Mouse (Mus musculus) Patski (cell line): ENCODE data around the gene Abcf2. TPM values are rescaled to one million over a fixed set of nuclear protein-coding genes. Genes with fewer than 3 reads are reported as not detected.

Experiments
- ATAC-seq: fragments of 100-300 bp; one replicate; pipeline ENCODE4 v1.8.0; 2021
- CTCF ChIA-PET: fragments of 350-600 bp; sonication (Branson Sonifier 250); formaldehyde crosslinking; loops from one replicate; lab custom pipeline; 2022; ENCODE audit warnings: inconsistent platforms; lab: Charles Lee
- POLR2A ChIA-PET: fragments of 350-600 bp; sonication (Branson Sonifier 250); formaldehyde crosslinking; loops from one replicate; lab custom pipeline; 2022; ENCODE audit warnings: antibody characterized with exemption, inconsistent platforms; lab: Charles Lee
- DNase-seq: peaks from one replicate; pipeline ENCODE4 v3.0.0-alpha.2; 2011; ENCODE audit warnings: low read depth, low spot score
- H3K27me3 ChIP-seq: fragments of 371-371 bp; one replicate; pipeline ENCODE4 v1.5.1; 2021
- CTCF ChIP-seq: fragments of 100-300 bp; IDR thresholded peaks from one replicate; pipeline ENCODE4 v1.5.1; 2021
- in situ Hi-C: fragments of 300-500 bp; cut with MboI; formaldehyde crosslinking; loops from 3 replicates; pipeline ENCODE4 v1.11.1; 2018; ENCODE audit warnings: low pct_unique_long_range_greater_than_20kb, mixed read lengths
- polyA plus RNA-seq: library from polyadenylated mRNA; unstranded; gene quantifications from one replicate; pipeline ENCODE4 v1.2.3, GENCODE M21; 2021

Gene Abcf2
- polyA plus RNA-seq, 1 experiment from 2014 or later, result 110 TPM

- H3K27me3 ChIP-seq, result no peaks in the 10 kb centered on the region
- no peak for DNase-seq
- POLR2A ChIA-PET, result interaction anchor here (1.0 to 2.5 kb wide), 3 partner anchors 9 to 14 kb away, joined by 3 to 20 read pairs (median 5); no protein-coding TSS in a partner anchor
- in situ Hi-C loops, result no loop called here
- no peak for TF ChIP-seq CTCF
- peak; percentile 2 for ATAC-seq
- CTCF ChIA-PET, result interaction anchor here (0.8 to 3.8 kb wide), 5 partner anchors 8 to 20 kb away, joined by 3 to 11 read pairs (median 8); partner anchors contain the start of gene Smarcd3
Measured at GRCm38 (mm10) chr5:24612302-24612649, 35.0 kb upstream of the Abcf2 start.

DNA sequence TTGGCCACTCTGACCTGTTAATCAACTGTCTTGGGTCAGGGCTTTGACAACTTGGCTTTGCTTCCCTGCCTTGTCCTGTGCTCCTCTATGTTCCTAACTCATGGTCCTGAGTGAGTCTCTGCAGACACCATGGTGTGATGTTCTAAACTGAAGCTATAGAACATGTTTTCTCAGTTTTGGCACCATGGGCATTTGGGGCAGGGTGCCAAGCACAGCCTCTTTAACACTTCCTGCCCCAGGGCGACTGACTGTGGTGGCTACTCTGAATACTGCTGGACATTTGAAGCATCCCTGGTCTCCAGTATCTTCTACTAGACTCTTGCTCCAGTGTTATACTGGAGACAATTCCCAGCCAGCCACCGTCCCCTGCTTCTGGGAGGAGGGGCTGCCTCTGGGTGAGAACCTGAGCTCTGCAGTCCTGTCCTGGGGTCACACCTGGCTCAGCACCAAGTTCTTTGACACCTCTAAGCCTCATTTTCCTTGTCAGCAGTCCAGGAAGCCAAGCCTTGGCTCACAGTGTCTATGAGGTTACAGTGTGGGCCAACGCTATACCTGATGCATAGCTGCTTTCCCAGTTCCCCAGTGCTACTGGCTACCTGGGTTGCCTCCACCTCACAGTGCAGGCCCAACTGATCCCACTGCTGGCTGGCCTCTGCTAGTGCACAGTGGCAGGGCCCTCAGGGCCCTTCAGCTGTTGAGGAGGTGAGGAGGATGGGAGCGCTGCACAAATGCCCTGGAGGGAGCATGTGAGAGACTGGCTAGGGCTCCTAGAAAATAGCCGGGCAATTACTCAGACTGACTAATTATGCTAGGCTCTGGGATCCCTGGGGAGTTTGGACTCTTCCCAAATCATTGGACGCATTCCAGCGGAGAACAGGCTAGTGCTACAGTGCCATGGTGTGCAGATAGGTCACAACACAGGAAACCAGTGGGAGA is 34.4 kb upstream of the Abcf2 start:
- ATAC-seq (peak; percentile 96), DNase-seq (peak; percentile 99)
- H3K27me3 ChIP-seq, result no peaks in the 10 kb centered on the region
- in situ Hi-C loops, result no loop called here
- ChIA-PET POLR2A (interaction anchor here (0.8 to 2.5 kb wide), 6 partner anchors 10 to 17 kb away, joined by 3 to 20 read pairs (median 4); no protein-coding TSS in a partner anchor), CTCF (interaction anchor here (1.1 to 3.8 kb wide), 5 partner anchors 11 to 102 kb away, joined by 3 to 11 read pairs (median 8); partner anchors contain the start of gene Smarcd3)
- no peak for TF ChIP-seq CTCF

DNA sequence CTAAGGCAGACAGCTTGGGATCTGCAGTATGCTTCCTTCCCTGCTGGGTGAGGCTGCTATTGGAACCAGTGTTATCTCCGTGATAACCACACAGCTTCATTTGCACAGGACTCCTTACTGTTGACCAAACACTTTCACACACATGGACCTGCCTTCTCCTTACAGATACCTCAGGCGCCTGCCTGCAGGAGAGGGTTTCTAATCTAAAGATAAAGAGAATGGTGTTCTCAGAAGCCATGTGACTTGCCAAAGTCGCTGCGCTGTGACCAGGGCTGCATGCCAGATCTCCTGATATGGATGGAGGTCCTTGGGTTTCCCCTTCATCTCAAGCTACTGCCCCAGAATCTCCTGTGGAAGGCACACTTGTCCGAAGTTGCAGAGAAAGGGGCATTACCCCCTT is 32.1 kb upstream of the Abcf2 start:
- TF ChIP-seq CTCF, result no peak
- in situ Hi-C loops, result no loop called here
- POLR2A ChIA-PET, result interaction anchor here (0.5 kb wide), 1 partner anchor 184 kb away, joined by 4 read pairs; no protein-coding TSS in a partner anchor
- ATAC-seq (no peak), DNase-seq (no peak)
- CTCF ChIA-PET, result interaction anchor here (3.8 kb wide), 1 partner anchor 15 kb away, joined by 11 read pairs; the partner anchor contains the start of gene Smarcd3
- no peaks in the 10 kb centered on the region for H3K27me3 ChIP-seq

- ChIA-PET CTCF (interaction anchor here (1.1 kb wide), 1 partner anchor 43 kb away, joined by 3 read pairs; no protein-coding TSS in a partner anchor), POLR2A (interaction anchor here (0.5 to 0.6 kb wide), 2 partner anchors 30 to 131 kb away, joined by 3 read pairs; no protein-coding TSS in a partner anchor)
- no peaks in the 10 kb centered on the region for H3K27me3 ChIP-seq
- ATAC-seq (no peak), DNase-seq (no peak)
- no peak for TF ChIP-seq CTCF
- in situ Hi-C loops, result no loop called here
Measured at GRCm38 (mm10) chr5:24605980-24606665, 28.9 kb upstream of the Abcf2 start.

- ATAC-seq, result no peak
- ChIA-PET CTCF (interaction anchor here (1.1 kb wide), 1 partner anchor 43 kb away, joined by 3 read pairs; no protein-coding TSS in a partner anchor), POLR2A (interaction anchor here (0.6 to 1.9 kb wide), 3 partner anchors 10 to 131 kb away, joined by 3 to 7 read pairs (median 3); no protein-coding TSS in a partner anchor)
- no peak for TF ChIP-seq CTCF
- in situ Hi-C loops, result no loop called here
- H3K27me3 ChIP-seq, result no peaks in the 10 kb centered on the region
- no peak for DNase-seq
Measured at GRCm38 (mm10) chr5:24605321-24605979, 28.2 kb upstream of the Abcf2 start.

- in situ Hi-C loops, result no loop called here
- DNase-seq (no peak), ATAC-seq (peak; percentile 44)
- no peaks in the 10 kb centered on the region for H3K27me3 ChIP-seq
- POLR2A ChIA-PET, result interaction anchor here (1.4 to 1.9 kb wide), 3 partner anchors 11 to 26 kb away, joined by 3 to 7 read pairs (median 4); no protein-coding TSS in a partner anchor
- CTCF ChIA-PET, result interaction anchor here (1.0 to 1.1 kb wide), 2 partner anchors 24 to 44 kb away, joined by 3 read pairs; no protein-coding TSS in a partner anchor
- TF ChIP-seq CTCF, result no peak
Measured at GRCm38 (mm10) chr5:24604656-24605100, 27.4 kb upstream of the Abcf2 start.

GRCm38 (mm10) chr5:24604080-24604655 is 26.9 kb upstream of the Abcf2 start:
- ChIA-PET CTCF (interaction anchor here (0.8 to 1.0 kb wide), 2 partner anchors 8 to 24 kb away, joined by 3 to 4 read pairs; no protein-coding TSS in a partner anchor), POLR2A (interaction anchor here (1.4 to 1.9 kb wide), 3 partner anchors 11 to 26 kb away, joined by 3 to 7 read pairs (median 4); no protein-coding TSS in a partner anchor)
- in situ Hi-C loops, result no loop called here
- DNase-seq (no peak), ATAC-seq (no peak)
- TF ChIP-seq CTCF, result no peak
- no peaks in the 10 kb centered on the region for H3K27me3 ChIP-seq

GRCm38 (mm10) chr5:24603431-24604010 is 26.3 kb upstream of the Abcf2 start:
- ChIA-PET CTCF (interaction anchor here (0.8 to 1.5 kb wide), 4 partner anchors 9 to 33 kb away, joined by 3 to 4 read pairs (median 4); no protein-coding TSS in a partner anchor), POLR2A (interaction anchor here (0.8 to 3.5 kb wide), 7 partner anchors 8 to 27 kb away, joined by 3 to 20 read pairs (median 4); partner anchors contain the start of gene Chpf2)
- DNase-seq (no peak), ATAC-seq (no peak)
- H3K27me3 ChIP-seq, result no peaks in the 10 kb centered on the region
- TF ChIP-seq CTCF, result no peak
- in situ Hi-C loops, result no loop called here
